Mouse (Mus musculus): Measurements from ENCODE around the gene Eif4e2. TPM values are rescaled to one million over a fixed set of nuclear protein-coding genes. Genes with fewer than 3 reads are reported as not detected.

Eif4e2 gene
- 10 to 100 TPM; 51.7 to 54.8 (median 53.8) TPM for total RNA-seq (2022)

DNA sequence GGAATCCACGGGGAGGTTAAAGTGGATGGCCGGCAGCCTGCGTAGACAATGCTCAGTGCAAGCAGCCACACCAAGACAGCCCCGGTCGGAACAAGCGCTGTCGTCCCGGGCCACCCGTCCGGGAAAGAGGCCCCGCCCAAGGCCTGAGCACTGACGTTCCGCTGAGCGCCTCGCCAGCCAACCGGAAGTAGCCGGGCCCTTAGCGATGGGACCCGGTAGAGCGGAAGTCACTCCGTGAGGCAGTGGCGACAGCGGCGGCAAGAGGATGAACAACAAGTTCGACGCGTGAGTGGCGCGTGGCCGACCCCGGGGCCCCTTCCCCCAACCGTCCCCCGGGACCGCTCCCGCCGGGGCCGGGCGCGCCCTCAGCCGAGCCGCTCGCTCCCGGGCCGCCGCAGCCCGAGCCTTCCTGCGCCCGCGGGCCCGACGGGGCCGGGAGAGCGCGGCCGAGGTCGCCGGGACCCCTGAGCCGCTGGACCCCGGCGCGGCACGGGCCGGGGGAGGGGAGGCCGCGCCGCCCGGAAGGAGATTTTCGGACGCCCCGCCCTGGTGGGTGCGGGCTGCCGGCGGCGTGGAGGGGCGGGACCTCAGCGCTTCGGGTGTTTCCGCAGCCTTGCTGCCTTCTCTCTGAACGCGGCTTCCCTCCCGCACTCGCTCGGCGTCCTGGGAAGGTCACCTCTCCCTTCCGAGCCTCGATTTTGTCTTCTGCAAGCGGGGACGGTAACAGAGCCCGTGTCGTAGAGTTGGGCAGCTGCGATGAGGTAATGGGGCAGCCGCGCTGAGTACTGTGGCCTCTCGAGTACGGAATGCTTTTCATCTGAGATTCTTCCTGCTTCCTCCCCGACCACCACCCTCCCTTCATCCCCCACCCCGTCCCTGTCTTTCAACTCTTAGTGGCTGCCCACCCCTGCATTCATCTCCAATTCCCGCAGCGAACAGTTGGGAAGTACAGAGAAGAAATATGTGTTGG, at the start of gene Eif4e2:
Gene Eif4e2, plus strand, starts transcription at position 180 of the 970 bp plus-strand sequence.
- peak; percentile 86 to 92 for DNase-seq (ENCODE audit: low spot score in 2 of 2)

GRCm38 (mm10) chr1:87164164-87164795, 49.4 kb upstream of the Eif4e2 start:
- DNase-seq (ENCODE audit: low spot score in 2 of 2) = no peak

DNA sequence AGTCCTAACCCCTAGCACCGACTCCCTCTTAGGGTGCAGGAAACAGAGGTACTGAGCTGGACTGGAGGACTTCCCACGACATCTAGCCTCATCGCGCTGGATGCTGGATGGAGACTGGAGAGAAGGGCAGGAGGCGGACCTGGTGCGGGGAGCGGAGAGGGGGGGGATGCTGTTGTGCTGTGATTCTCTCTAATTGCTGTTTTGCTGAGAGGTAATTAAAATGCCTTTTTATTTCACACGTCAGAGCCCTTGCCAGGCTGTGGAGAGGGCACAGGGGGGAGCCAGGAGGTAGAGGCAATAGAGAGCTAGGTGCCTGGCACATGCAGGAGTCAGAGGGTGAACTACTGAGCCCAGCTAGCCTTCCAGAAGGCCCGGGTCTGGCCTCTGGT, 48.9 kb upstream of the Eif4e2 start:
- no peak for DNase-seq (ENCODE audit: low spot score in 2 of 2)

DNA sequence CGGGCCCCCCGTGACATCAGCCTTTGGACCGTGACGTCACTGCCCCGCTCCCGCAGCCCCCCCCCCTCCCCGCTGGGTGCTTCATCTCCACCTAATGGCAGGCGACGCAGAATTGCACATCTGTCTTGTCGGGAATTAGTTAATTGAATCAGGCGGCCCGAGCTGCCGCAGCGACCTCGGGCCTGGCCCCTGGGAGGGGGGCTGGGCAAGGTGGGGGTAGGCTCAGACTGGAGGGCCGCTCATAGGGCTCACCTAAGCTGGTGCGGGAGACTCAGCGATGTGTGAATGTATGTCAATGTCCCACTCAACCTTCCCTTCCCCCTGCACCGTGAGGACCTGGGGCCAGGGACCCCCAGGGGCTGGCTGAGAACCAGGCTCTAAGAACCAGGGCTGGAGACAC, 43.3 kb upstream of the Eif4e2 start:
- DNase-seq (ENCODE audit: low spot score in 2 of 2) = no peak

GRCm38 (mm10) chr1:87171312-87171711, 42.4 kb upstream of the Eif4e2 start:
- no peak for DNase-seq (ENCODE audit: low spot score in 2 of 2)

- DNase-seq (ENCODE audit: low spot score in 2 of 2) = no peak
Observed at GRCm38 (mm10) chr1:87172316-87172715, 41.4 kb upstream of the Eif4e2 start.

GRCm38 (mm10) chr1:87174006-87174955, 39.4 kb upstream of the Eif4e2 start:
- peak; percentile 43 to 55 for DNase-seq (ENCODE audit: low spot score in 2 of 2)

DNA sequence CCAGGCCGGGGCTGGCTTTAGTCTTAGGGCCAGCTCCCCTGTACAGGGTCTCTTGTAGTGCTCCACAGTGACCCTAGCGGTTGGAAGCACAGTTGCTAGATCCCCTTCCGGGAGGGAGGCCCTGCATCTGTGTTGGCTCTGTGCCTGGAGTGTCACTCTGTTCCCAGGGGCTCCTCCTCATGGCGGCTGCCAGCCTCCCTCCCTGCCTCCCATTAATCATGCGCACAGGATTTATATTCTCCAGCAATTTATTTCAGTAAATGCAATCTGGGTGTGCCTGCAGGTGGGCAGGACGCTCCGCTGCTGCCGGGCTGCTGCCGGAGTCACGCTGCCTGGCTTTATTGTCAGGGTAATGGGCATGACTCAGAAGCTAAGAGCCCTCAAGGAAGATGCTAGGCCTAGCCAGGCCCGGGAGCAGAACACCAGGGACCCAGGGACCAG, 37.8 kb upstream of the Eif4e2 start:
- no peak for DNase-seq (ENCODE audit: low spot score in 2 of 2)

- no peak for DNase-seq (ENCODE audit: low spot score in 2 of 2)
Observed at GRCm38 (mm10) chr1:87180896-87181295, 32.8 kb upstream of the Eif4e2 start.

- DNase-seq (ENCODE audit: low spot score in 2 of 2) = no peak
Observed at GRCm38 (mm10) chr1:87183013-87183412, 30.7 kb upstream of the Eif4e2 start, which contains the start of gene Prss56. TSS of gene Prss56 (plus strand) at chr1:87183313.

DNA sequence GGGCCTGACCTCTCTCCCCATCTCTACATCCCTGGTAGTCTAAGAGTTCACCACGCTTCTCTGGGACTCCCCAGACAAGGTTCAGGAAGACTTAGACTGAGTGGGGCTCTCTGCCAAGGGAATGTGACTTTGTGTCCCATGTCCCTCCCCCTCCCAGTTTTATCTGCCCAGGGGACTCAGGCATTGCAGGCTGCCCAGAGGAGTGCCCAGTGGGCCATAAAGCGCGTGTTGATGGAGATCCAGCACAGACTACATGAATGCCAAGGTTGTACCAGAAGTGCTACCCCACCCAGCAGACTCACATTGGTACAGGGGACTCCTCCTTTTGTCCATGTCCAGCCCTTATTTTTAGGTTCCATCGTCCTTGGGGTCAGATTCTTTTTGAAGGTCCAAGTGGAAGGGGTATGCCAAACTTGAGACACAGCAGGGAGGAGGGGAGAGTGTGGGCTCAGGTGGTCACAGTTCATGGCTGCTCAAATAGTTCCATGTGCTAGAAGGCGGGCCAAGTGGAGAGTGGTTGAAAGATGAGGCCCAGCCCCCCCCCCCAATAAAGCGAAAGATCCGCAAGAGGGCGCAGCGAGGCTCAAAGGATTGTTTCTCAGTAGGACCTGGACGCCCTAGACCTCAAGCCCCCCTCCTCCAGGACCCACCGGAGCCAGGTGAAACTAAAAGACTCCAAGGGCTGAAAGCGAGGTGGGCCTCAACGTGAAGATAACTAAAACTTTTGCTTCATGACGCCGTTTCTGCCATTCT, 29.5 kb upstream of the Eif4e2 start:
- DNase-seq (ENCODE audit: low spot score in 2 of 2) = no peak

DNA sequence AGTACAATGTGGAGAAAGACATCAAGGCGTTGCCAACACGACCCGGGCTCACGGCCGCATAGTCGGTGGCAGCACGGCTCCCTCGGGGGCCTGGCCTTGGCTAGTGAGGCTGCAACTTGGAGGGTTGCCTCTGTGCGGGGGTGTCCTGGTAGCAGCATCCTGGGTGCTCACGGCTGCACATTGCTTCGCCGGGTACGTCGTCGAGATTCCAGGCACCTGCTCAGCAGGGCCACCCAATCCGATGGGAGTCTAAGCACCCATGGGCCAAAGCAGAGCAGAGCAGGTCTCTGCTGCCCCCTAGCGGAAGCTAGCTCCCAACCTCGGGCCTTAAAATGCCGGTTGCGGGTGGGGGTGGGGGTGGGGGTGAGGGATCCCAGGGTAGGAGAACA, 29.0 kb upstream of the Eif4e2 start:
- DNase-seq (ENCODE audit: low spot score in 2 of 2) = peak; percentile 32 to 52

DNA sequence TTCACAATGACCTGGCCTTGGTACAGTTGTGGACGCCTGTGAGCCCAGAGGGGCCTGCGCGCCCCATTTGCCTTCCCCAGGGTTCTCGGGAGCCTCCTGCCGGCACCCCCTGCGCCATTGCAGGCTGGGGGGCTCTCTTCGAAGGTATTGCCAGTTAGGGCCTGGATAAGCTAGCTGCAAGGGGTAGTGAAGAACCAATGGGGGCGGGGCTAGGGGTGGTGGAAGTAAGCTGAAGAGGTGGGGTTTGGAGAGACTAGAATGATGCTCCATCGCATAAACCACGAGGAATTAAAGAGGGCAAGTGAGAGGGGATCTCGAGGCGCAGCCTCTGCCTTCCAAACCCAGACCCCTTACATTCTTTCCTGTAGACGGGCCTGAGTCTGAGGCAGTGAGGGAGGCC, 28.2 kb upstream of the Eif4e2 start:
- DNase-seq (ENCODE audit: low spot score in 2 of 2) = no peak

DNA sequence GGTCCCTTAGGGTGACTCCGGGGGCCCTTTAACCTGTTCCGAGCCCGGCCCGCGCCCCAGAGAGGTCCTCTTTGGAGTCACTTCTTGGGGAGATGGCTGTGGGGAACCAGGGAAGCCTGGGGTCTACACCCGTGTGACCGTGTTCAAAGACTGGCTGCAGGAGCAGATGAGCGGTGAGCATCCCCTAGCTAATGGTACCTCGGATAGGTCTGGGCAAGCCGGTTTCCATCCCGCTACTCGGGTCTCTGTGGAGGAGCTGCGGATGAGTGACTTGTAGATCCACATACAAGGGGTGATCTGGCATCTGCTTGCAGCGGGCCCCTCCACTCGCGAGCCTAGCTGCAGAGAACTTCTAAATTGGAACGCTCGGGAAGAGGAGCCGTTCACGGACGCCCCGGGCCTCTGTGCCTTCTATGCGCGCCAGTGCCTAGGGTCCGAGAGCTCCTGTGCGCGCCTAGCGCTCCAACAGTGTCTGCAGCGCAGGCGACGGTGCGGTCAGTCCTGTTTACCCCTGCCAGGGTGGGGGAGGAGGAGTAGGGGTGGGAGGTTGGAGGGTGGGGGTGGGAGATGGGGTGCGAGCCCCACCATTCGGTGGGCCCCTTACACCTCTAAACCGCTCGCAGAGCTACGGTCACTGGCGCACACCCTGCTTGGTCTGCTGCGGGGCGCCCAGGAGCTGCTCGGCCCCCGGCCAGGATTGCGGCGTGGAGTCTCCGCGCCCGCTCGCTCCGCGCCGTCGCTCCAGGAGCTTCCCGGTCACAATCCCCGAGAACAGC, 27.3 kb upstream of the Eif4e2 start:
- DNase-seq (ENCODE audit: low spot score in 2 of 2) = no peak

DNA sequence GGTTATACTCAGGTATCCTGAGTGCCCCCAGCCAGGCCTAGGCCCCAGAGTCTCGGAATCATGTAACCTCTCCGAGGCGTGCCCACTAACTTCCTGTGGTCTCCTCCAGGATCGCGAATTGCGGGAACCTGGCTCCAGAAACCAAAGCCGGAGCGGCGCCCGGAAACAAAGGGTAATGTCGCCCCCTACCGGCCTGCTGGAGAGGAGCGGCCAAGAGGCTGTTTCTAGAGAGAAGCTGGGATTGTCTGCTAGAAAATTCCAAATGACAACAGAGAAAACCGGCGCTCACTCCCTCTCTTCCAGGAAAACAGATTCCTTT, 26.7 kb upstream of the Eif4e2 start:
- peak in 1 of 2 experiments; percentile 30 for DNase-seq (ENCODE audit: low spot score in 2 of 2)

GRCm38 (mm10) chr1:87190429-87190828, 23.3 kb upstream of the Eif4e2 start, which contains the start of gene Chrnd:
TSS of gene Chrnd (plus strand) at chr1:87190607.
- no peak for DNase-seq (ENCODE audit: low spot score in 2 of 2)

- DNase-seq (ENCODE audit: low spot score in 2 of 2) = no peak
Observed at GRCm38 (mm10) chr1:87197296-87197695, 16.4 kb upstream of the Eif4e2 start.

GRCm38 (mm10) chr1:87198119-87199065, 15.3 kb upstream of the Eif4e2 start:
- DNase-seq (ENCODE audit: low spot score in 2 of 2) = no peak

GRCm38 (mm10) chr1:87200811-87201210, 12.9 kb upstream of the Eif4e2 start:
- no peak for DNase-seq (ENCODE audit: low spot score in 2 of 2)

All from gastrocnemius, adult 8-10 months (tissue).